Mouse (Mus musculus) cerebellum, adult 2 months (tissue): ENCODE measurements around the gene Myl6b.

ENCODE experiments used
- CTCF ChIP-seq: fragments of 200-500 bp; IDR thresholded peaks from 2 replicates; pipeline ENCODE4 v1.5.1; 2011; ENCODE audit warnings: low read depth, mild to moderate bottlenecking, control low read depth, low read length, moderate library complexity, borderline replicate concordance; ENCODE audit not compliant: insufficient read depth
- POLR2A ChIP-seq: fragments of 200-500 bp; IDR thresholded peaks from 2 replicates; pipeline ENCODE4 v1.6.1; 2011; ENCODE audit warnings: low read length, control low read depth, borderline replicate concordance; ENCODE audit not compliant: insufficient read depth

- TF ChIP-seq CTCF (no peak), POLR2A (no peak)
These were observed 10.7 kb upstream of the Myl6b start for GRCm38 (mm10) chr10:128509203-128509602.
